Mouse (Mus musculus) ES-Bruce4 (cell line): Measurements from ENCODE around the gene Rarres2. TPM values are rescaled to one million over a fixed set of nuclear protein-coding genes. Genes with fewer than 3 reads are reported as not detected.

Experiments
- H3K27ac ChIP-seq: 2 replicates; pipeline ENCODE4 v1.5.1; 2012; ENCODE audit warnings: low read length, inconsistent platforms; ENCODE audit not compliant: insufficient read depth
- H3K27me3 ChIP-seq: 2 replicates; pipeline ENCODE4 v1.6.1; 2012; ENCODE audit warnings: mild to moderate bottlenecking, low read length, inconsistent platforms; ENCODE audit not compliant: control insufficient read depth, poor library complexity, insufficient read depth, severe bottlenecking
- H3K36me3 ChIP-seq: 2 replicates; pipeline ENCODE4 v1.6.1; 2012; ENCODE audit warnings: inconsistent platforms, mild to moderate bottlenecking, low read length, moderate library complexity; ENCODE audit not compliant: control insufficient read depth, poor library complexity, insufficient read depth, severe bottlenecking
- H3K4me1 ChIP-seq: one replicate; pipeline ENCODE4 v1.8.1; 2011; ENCODE audit warnings: low read length; ENCODE audit not compliant: control insufficient read depth, insufficient read depth
- H3K4me3 ChIP-seq: 2 replicates; pipeline ENCODE4 v1.5.1; 2011; ENCODE audit warnings: low read depth, mild to moderate bottlenecking, low read length
- H3K9ac ChIP-seq: 2 replicates; pipeline ENCODE4 v1.6.1; 2012; ENCODE audit warnings: low read depth, mild to moderate bottlenecking, inconsistent platforms; ENCODE audit not compliant: poor library complexity, severe bottlenecking
- H3K9me3 ChIP-seq: replicated peaks from 2 replicates; pipeline ENCODE4 v1.6.1; 2012; ENCODE audit warnings: mild to moderate bottlenecking, low read length, inconsistent platforms; ENCODE audit not compliant: control insufficient read depth, poor library complexity, insufficient read depth, severe bottlenecking
- CTCF ChIP-seq: IDR thresholded peaks from one replicate; pipeline ENCODE4 v1.8.1; 2011; ENCODE audit warnings: low read depth, low read length
- EP300 ChIP-seq: IDR thresholded peaks from 2 replicates; pipeline ENCODE4 v1.6.1; 2011; ENCODE audit warnings: low read depth, low read length; ENCODE audit not compliant: insufficient read depth
- POLR2A ChIP-seq: IDR thresholded peaks from one replicate; pipeline ENCODE4 v1.8.1; 2011; ENCODE audit warnings: low read length; ENCODE audit not compliant: insufficient read depth
- polyA plus RNA-seq: library from polyadenylated mRNA; stranded (reverse); fragments of >200 nt; gene quantifications from 2 replicates; pipeline ENCODE4 v1.2.4, GENCODE M21; 2011; ENCODE audit warnings: low read depth; ENCODE audit not compliant: missing spikeins, insufficient read depth, insufficient read length

The Rarres2 gene
- polyA plus RNA-seq, 1 experiment, result 0.90 TPM

DNA sequence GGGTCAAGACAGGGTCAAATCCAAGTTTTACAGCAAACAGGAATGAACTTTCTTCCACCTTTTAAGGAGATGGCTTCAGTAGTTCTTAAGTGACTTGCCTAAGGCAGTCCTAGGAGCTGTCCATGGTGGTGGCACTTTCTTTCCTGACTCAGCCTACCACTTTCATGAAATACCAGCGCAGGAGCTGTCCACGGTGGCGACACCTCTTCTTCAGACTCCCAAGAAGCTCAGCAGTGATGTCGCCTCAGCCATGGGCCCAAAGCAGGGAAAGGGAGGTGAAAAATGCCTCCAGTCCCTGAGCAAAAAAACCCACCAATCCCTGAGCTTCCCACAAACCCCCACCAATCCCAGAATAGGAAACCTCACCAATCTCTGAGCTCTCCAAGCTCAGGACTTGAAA is 19.7 kb downstream of the Rarres2 start:
- Histone ChIP-seq H3K9me3 (no peaks in the 10 kb centered on the region), H3K4me3 (no peak overlapping the region), H3K36me3 (no peaks in the 10 kb centered on the region), H3K27me3 (no peaks in the 10 kb centered on the region), H3K27ac (no peak overlapping the region), H3K9ac (no peak overlapping the region), H3K4me1 (no peaks in the 10 kb centered on the region)
- TF ChIP-seq CTCF, result no peak
- no peak for TF ChIP-seq POLR2A
- no peak for TF ChIP-seq EP300

DNA sequence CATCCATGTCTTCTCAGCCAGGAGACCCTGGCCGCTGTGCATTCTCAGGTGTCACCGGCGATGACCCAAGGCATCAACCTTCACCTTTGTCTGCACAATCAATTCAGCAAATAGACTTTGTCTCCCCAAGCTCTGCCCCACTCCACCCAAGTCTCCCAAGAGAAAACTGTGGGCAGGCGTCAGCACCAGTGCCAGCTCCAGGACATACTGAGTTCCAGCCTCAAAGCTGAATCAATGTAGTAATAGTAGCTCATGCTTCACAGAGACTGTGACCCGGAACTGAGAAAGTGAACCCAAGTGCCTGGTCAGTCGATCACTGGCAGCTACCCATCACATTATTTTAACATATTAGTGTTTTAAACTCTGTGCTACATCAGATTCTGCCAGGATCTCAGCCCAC is 24.3 kb downstream of the Rarres2 start:
- Histone ChIP-seq H3K27me3 (no peaks in the 10 kb centered on the region), H3K36me3 (no peaks in the 10 kb centered on the region), H3K4me1 (peaks cover 3% of the 10 kb centered on the region), H3K9me3 (no peaks in the 10 kb centered on the region), H3K27ac (no peak overlapping the region), H3K4me3 (no peak overlapping the region), H3K9ac (no peak overlapping the region)
- no peak for TF ChIP-seq POLR2A
- no peak for TF ChIP-seq CTCF
- TF ChIP-seq EP300, result no peak

DNA sequence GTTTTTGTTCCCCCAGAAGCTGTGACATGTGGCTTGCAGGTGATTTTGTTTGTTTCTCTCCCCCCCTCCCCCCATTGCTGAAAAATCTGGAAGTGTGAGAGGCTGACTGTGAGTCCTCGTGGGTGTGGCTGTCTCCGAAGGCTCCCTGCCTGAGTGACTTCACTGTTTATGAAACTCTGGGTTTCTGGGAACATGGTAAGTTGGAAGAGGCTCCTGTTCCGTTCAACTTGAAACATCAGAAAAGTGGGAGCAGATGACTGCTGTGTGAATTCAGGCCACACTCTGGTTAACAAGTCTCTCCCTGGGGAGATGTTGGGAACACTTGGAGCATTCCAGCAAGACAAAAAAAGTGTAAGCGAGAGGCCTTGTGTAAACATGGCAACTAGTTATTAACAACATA is 25.7 kb downstream of the Rarres2 start:
- H3K27me3 ChIP-seq, result no peaks in the 10 kb centered on the region
- H3K9ac ChIP-seq, result no peak overlapping the region
- H3K9me3 ChIP-seq, result no peaks in the 10 kb centered on the region
- peaks cover 3% of the 10 kb centered on the region for H3K4me1 ChIP-seq
- TF ChIP-seq CTCF (no peak), POLR2A (no peak), EP300 (no peak)
- no peaks in the 10 kb centered on the region for H3K36me3 ChIP-seq
- H3K27ac ChIP-seq, result no peak overlapping the region
- no peak overlapping the region for H3K4me3 ChIP-seq

DNA sequence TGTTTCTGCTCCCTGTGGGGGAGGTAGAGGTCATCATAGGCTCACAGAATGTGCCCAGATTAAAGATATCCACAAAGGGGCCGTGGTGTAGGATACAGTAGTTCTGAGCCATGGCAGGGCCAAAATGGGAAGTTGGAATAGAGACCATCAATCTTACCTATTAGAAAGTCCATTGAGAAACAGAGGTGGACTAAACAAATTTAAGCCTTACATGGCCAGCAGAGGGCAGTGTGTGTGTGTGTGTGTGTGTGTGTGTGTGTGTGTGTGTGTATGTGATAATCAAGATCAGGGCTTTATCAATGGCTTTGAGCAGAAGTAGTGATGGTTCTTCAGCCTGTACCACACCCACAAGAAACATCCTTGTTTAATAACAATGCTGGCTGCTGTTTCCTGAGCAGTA is 26.3 kb downstream of the Rarres2 start:
- Histone ChIP-seq H3K9me3 (no peaks in the 10 kb centered on the region), H3K9ac (no peak overlapping the region), H3K36me3 (no peaks in the 10 kb centered on the region), H3K27me3 (no peaks in the 10 kb centered on the region), H3K27ac (no peak overlapping the region), H3K4me1 (peaks cover 3% of the 10 kb centered on the region), H3K4me3 (no peak overlapping the region)
- peak; percentile 4 for TF ChIP-seq CTCF
- TF ChIP-seq EP300, result no peak

DNA sequence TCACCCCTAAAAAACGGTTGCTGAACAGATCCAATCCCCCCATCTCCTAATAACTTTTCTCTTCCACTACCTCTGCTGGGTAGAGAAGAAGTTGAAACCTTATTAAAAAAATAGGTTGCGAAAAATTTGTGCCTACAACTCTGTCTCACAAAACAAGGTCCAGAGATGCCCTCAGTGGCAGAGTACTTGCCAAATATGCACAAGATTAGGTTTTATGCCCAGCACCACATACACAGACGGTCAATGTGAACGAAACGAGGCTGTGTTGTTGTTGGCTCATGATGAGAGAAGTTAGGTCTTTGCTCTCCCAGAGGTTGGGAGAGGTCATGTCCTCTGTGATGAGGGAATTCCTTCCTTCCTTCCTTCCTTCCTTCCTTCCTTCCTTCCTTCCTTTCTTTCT is 27.3 kb downstream of the Rarres2 start:
- Histone ChIP-seq H3K9ac (no peak overlapping the region), H3K36me3 (no peaks in the 10 kb centered on the region), H3K27ac (no peak overlapping the region), H3K9me3 (no peaks in the 10 kb centered on the region), H3K4me1 (peaks cover 3% of the 10 kb centered on the region), H3K4me3 (no peak overlapping the region), H3K27me3 (no peaks in the 10 kb centered on the region)
- no peak for TF ChIP-seq EP300

DNA sequence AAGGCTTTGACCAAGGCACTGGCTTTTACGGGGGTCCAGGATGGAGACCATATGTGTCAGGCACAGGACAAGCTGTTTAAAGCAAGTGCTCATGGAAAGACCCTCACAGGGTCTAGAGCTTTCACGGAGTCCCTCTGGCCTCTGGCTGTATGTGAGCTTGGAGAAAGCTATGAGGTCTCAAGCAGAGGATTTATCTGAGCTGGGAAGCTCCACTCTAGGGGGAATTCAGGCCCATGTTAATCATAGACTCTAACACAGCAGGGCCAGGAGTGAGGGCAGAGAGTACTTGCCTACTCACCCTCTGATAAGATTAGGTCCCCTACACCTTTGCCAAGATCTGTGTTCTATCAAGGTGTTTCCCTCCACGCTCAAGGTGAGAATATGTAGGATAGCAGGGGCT is 30.0 kb downstream of the Rarres2 start:
- Histone ChIP-seq H3K9ac (no peak overlapping the region), H3K4me3 (no peak overlapping the region), H3K27ac (no peak overlapping the region), H3K27me3 (no peaks in the 10 kb centered on the region), H3K36me3 (no peaks in the 10 kb centered on the region), H3K9me3 (no peaks in the 10 kb centered on the region), H3K4me1 (peaks cover 3% of the 10 kb centered on the region)
- no peak for TF ChIP-seq CTCF
- TF ChIP-seq EP300, result no peak
- TF ChIP-seq POLR2A, result no peak
